Mouse (Mus musculus) natural killer cell, adult 2 months (primary cell): Measurements from ENCODE around the gene Gm10944.

ENCODE experiments used
- DNase-seq, 2 experiments: peaks; one replicate each; pipeline ENCODE4 v3.0.0; 2022; ENCODE audit warnings: low spot score in 2 of 2

The Gm10944 gene

DNA sequence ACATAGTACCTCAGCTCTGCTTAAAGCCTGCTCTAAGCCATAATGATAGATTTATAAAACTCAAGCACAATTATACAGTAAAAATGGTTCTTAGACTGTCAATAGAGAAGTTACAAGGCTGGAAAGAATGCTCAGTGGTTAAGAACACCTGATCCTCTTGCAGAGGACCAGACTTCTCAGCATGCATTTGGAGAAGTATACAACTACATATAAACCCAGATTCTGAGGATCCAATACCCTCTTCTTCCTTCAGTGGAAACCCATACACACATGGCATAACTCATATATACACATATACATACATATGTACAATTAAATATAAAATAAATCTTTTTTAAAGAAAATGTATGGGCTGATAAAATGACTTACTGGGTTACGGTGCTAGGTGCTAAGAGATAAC lies at the start of gene Gm10944:
Gm10944 (plus strand) TSS at position 301 of the 400 bp plus-strand sequence.
- DNase-seq = no peak

DNA sequence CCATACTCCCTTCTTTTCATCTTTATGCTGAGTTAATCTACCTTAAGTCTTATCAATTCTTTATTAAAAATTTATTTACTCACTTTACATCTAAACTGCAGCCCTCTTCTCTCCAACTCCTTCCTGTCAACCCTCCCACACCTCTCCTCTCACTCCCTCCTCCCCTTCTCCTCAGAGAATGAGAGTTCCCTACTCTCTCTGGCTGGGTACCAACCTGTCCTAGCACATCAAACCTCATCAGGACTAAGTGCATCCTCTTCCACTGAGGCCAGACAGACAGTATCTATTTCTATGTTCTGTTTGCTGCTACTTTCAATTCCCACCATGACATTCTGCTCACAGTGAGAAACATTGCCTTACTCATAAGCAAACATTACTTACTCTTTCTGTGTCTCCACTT lies 25.2 kb upstream of the Gm10944 start:
- DNase-seq = no peak

DNA sequence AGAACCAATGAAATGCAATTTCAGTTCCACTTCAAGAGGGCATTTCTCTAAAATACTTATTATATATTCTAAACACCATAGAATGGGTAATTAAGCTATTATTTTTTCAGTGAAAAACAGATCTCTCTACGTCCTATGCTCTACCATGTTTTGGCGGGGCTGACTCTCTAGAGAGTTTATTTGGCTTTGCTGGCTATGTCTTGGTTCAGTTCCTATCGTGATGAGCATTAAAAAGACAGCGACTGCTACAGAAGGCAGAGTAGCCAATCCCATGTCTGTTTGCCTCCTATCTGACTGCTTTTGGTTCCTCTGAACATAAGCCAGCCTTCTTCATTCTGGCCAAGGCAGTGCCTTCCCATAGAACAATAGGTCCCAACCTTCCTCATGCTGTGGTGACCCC lies 24.5 kb upstream of the Gm10944 start:
- DNase-seq = no peak

DNA sequence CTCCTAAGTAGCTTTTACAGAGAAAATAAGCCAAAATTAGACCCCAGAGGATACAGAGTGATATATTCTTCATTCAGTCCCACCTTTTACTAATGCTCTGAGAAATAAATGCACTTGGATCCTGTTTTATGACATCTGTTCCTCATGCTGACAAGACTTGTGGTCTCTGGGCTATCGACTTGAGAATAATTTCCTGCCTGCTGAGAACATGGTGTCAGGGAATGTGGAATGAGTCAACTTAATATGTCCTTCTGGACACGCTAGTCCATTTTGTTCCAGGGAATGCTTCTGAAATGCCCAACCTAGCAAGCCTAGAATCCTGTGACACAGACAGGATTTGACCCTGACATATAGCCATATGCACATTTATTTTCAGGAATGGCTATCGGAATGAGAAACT lies 22.0 kb upstream of the Gm10944 start:
- DNase-seq = no peak

DNA sequence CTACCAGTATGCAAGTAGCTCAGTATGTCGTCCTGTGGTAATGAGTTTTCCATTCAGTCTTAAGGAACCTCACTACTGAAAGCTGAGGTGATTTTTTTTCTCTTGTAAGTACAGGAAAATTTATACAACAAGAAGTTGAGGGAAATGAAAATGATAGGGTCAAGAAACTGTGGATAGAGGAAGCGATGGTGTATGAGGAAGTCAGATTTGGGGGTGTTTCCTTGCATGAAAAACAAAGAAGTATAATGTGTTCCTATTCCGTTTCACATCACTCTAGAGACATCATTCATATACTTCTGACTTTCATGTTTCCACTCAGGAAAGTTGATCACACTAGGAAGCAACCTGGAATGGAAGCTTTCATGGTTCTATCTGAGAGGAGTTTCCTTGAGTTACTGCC lies 21.2 kb upstream of the Gm10944 start:
- DNase-seq = no peak

DNA sequence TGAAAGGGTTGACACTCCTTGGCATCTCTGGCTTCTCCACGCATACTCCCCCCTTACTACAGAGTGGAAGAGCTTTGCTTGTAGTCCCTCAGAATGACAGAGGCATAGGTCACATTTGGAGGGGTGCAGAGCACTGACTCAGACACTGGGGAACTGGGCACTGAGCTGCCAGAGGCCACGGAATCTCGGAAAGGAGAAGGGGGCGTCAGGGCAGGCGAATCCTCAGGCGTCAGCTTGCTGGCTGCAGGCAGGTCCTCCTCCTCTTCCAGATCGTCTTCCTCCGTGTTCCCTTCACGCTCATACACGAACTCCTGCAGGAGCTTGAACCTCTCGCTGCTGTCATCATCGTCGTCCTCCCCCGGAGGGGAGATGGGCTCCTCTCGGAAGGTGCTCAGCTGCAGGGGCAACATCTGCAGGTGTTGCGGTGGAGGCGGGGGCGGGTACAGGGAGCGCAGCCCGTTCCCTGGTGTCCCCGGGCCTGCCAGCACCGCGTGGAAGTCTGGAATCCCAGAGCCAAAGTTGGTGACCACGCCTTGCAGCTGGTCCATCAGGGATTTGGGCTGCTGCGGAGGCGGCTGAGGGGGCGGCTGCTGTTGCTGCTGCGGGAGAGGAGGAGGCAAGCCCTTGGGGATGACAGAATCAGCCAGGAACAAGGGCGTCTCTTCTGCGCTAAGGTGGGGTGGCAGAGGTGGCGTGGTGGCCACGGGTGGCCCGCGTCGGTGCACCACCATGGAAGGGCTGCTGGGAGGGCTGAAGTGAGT lies 7.9 kb downstream of the Gm10944 start:
- DNase-seq = no peak

DNA sequence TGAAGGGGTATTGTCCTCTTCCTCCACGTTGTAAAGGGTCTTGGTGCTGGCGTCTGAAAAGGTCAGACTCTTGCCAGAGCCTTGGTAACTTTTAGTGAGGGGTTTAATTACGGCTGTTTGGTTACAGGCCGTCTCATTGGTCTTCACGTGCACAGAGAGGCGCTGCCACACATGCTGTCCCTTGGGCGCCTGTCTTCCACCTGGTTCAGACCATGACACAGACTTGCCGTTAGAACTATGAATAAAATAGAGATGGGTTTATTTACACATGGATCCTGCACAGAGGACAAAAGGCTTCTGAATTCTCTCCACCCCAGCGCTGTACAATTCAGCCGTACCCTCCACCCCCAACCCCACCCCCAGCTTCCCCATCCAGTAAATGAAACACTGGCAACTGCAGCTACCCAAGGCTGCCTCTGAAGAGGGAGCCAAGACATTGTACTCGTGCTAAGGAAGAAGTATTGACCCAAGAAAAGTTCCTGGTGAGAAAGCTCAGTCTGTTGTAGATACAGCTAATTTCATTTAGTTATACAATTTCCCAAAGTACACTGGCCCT lies 8.6 kb downstream of the Gm10944 start:
- DNase-seq = no peak

DNA sequence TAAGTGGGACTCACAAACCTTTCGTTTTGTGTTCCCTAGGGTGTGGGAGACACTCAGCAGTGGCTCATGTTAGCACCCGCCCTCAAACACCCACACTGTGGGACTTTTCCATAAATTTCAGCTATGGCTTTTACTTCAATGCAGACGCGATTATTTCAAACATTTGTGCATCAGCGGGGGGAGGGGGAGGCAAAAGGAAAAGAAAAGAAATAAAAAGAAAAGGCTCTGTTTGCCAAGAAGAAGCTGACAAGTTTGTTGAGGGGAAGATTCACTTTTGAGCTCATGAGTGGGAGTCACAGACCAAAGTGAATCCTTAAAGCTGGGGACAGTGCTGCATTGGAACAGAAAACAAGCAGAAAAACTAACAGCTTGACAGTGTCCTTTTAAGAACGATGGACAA lies 16.3 kb downstream of the Gm10944 start:
- no peak for DNase-seq

DNA sequence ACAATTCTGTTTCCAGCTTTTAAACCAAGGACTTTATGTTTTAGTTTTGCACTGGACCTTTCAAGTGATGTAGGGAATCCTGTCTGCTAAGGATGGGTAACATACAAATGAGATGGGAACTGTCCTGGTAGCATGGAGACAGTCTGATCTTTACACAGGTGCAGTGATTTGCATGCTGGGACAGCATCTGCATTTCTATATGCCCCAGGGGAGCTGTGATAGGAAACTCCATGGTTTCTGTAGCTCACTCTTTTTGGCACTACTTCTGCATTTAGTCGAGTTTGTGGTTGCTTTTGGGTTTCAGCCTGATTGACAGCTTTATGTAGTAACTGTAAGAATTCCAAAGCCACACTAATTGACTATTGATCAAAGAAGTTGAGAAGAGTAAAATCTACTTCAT lies 19.8 kb downstream of the Gm10944 start:
- no peak for DNase-seq

DNA sequence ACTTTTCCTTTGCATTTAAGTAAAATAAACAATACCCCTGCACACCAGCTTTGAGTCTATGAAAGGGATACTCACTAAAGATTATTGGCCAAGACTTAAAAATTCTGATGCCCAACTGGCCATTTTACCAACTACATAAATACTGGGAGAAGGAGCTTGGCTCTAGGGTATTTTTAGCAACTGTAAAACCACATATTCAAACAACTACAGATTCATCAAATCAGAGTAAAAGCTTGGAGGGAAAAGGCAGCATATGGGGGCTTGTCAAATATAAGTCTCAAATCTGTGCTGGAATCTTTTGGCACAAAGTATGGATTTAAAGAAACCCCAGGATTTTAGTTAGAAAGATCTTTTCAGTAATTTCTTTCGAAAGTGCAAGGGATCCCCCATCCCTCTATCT lies 20.2 kb downstream of the Gm10944 start:
- DNase-seq = no peak

DNA sequence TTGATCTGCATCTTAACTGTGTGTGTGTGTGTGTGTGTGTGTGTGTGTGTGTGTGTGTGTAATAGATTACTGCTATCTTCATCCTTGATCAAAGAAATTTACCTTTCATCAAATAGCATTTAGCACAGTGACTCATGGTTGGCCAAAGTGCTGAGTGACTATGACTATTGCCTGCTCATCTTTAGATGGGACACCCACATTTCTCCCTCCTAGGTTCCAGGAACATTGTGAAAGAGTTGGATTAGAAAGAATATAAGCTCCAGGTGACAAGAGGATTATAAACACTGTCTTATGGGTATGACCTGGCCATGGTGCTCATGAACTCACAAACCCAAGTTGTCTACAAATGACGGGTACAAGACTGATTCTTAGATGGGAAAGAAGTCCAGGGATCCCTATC lies 26.9 kb downstream of the Gm10944 start:
- DNase-seq = no peak

DNA sequence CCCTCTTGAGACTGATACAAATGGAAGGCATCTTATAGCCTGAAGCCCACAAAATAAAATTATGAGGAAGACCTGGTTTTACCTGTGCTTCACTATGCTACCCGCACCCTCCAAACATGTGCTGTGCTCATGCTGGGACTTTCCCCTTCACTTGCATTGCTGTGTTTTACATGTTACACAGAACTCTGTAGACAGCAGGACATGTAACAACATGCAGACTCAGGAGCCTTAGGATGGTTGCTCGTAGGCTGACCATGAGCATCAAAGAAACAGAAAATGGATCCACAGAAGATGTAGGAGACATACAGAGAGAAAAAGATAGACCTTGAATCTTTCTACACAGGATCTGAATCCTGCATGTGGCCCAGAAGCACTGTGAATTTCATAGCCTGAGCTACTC lies 29.2 kb downstream of the Gm10944 start:
- DNase-seq = no peak

DNA sequence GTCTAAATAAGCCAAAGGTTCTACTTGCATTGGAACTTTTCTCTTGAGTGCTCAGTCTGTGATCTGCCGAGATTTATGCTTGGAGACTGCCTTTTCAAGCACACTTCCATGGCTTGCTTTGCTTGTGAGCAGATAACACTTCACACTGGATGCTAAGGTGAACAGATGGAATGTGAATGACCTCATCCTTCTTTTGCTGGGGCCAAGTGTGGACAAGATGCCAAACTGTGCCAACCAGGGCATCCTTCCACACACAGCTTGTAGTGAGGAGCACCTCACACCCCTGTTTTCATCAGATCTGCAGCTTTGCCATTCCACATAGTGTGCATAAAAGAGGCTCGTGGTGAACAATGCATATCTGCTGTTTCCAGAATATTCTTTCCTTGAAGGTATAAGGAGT lies 29.7 kb downstream of the Gm10944 start:
- DNase-seq = no peak

DNA sequence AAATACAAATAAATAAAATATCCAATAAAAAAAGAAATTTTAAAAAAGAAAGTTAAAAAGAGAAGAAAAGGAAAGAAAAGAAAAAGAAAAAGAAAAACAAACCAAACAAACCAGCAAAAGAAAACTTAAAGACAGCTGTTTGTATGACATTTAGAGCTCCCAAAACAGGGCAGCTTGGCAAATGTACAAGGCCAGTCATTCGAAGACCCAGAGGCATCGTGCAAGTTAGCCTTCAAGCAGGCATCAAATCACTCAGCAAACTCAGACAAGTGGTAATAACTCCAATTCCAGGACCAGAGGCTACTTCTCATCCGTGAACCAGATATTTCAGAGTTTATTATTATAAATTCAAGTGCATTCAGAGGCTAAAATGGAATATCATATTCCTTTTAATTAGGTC lies 45.4 kb downstream of the Gm10944 start:
- no peak for DNase-seq
